Mouse (Mus musculus) macrophage (primary cell): Measurements from ENCODE around the gene Chka. TPM values are rescaled to one million over a fixed set of nuclear protein-coding genes. Genes with fewer than 3 reads are reported as not detected.

Experiments
- H3K27ac ChIP-seq: fragments of 350-480 bp; formaldehyde crosslinking; 2 replicates; pipeline ENCODE4 v1.9.0; 2021
- H3K36me3 ChIP-seq: fragments of 350-480 bp; formaldehyde crosslinking; 2 replicates; pipeline ENCODE4 v1.9.0; 2021; ENCODE audit errors: inconsistent target
- H3K4me3 ChIP-seq: fragments of 350-480 bp; formaldehyde crosslinking; 2 replicates; pipeline ENCODE4 v1.9.0; 2021; ENCODE audit errors: inconsistent target
- H3K79me2 ChIP-seq: fragments of 350-480 bp; formaldehyde crosslinking; 2 replicates; pipeline ENCODE4 v1.9.0; 2021; ENCODE audit errors: inconsistent target
- WGBS: methylation state at CpG from one replicate; pipeline ENCODE4 v1.1.7; 2026; ENCODE audit warnings: inconsistent platforms; ENCODE audit not compliant: missing documents; 5-methylcytosine and 5-hydroxymethylcytosine counted together
- polyA plus RNA-seq: library from polyadenylated mRNA; stranded (reverse); fragments of 250-400 nt; gene quantifications from 3 replicates; pipeline ENCODE4 v1.2.4, GENCODE M21; 2018; ENCODE audit warnings: inconsistent platforms
- total RNA-seq, 78 experiments: library from RNA; depleted of rRNA; stranded (reverse); fragments of 250-400 nt; gene quantifications; 1 replicate in 9 of 78; 2 replicates in 24 of 78; 3 replicates in 43 of 78; 4 replicates in 2 of 78; pipeline ENCODE4 v1.2.4; 2018; ENCODE audit warnings: inconsistent platforms in 56 of 78

Chka gene
- total RNA-seq (2018; cell fraction: chromatin; rRNA removed) = 1,000 to 10,000 TPM in 4 of 26 experiments, 100 to 1,000 TPM in 22; 144 to 1,395 (median 235) TPM
- 10 to 100 TPM in 24 of 26 experiments, 1 to 10 TPM in 2; 8.5 to 48.8 (median 14.3) TPM for total RNA-seq (2018; cell fraction: cytosol; rRNA removed)
- 100 to 1,000 TPM in 20 of 26 experiments, 10 to 100 TPM in 6; 61.0 to 960 (median 161) TPM for total RNA-seq (2018; cell fraction: nucleus; rRNA removed)
- 11.1 to 17.8 TPM (median 15.8 TPM) in 3 replicates for polyA plus RNA-seq

GRCm38 (mm10) chr19:3851502-3851962, at the start of gene Chka:
Gene Chka (plus strand): TSS chr19:3851773.
- WGBS = under 1% methylated on average over 45 of the region's 54 CpGs
- Histone ChIP-seq H3K4me3 (peak within 1 kb of the TSS; percentile 50), H3K79me2 (peaks cover 37% of the 10 kb centered on the region), H3K36me3 (no peaks in the 10 kb centered on the region), H3K27ac (peak within 1 kb of the TSS; percentile 63)

- 95% methylated on average over 7 of the region's 7 CpGs for WGBS
- Histone ChIP-seq H3K27ac (no peak overlapping the region), H3K79me2 (no peaks in the 10 kb centered on the region), H3K4me3 (no peak overlapping the region), H3K36me3 (peaks cover 84% of the 10 kb centered on the region)
These were observed 46.0 kb upstream of the Chka start for GRCm38 (mm10) chr19:3805526-3805925.

DNA sequence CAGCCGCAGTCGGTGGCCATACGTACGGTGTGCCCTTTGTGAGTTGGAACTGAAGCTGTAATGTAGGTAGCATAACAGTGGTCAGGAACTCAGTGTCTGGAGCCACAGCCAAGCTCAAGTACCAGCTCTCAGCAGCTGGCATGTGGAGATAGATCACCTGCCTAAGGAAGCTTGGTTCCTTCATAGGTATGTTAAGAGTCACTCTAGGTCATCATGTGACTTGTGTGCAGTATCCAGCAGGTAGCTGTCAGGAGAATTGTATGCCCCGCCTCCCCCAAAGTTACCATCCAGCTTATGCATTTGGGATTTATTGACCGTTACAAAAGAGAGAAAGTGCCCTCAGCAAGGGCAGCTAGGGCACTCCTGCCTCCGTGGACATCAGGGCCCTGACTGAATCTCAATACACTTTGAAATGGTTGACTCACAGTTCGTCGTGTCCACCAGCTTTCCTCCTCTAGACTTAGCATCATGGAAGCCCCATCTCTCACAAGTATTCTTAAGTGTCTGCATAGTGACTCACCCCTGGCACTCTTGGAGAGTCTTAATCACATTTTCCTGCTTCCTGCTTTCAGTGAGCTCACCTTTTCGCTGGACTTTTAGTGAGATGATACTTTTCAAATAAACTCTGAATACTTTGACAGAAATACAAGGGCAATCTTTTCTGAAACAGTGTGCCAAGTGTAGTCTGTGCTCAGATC, 40.9 kb upstream of the Chka start:
- Histone ChIP-seq H3K36me3 (peaks cover 64% of the 10 kb centered on the region), H3K4me3 (no peak overlapping the region), H3K27ac (no peak overlapping the region), H3K79me2 (no peaks in the 10 kb centered on the region)
- 90% methylated on average over 10 of the region's 10 CpGs for WGBS

GRCm38 (mm10) chr19:3814461-3814860, 37.1 kb upstream of the Chka start:
- no peak overlapping the region for H3K27ac ChIP-seq
- H3K4me3 ChIP-seq = no peak overlapping the region
- H3K36me3 ChIP-seq = peaks cover 27% of the 10 kb centered on the region
- 92% methylated on average over 10 of the region's 10 CpGs for WGBS
- H3K79me2 ChIP-seq = no peaks in the 10 kb centered on the region

DNA sequence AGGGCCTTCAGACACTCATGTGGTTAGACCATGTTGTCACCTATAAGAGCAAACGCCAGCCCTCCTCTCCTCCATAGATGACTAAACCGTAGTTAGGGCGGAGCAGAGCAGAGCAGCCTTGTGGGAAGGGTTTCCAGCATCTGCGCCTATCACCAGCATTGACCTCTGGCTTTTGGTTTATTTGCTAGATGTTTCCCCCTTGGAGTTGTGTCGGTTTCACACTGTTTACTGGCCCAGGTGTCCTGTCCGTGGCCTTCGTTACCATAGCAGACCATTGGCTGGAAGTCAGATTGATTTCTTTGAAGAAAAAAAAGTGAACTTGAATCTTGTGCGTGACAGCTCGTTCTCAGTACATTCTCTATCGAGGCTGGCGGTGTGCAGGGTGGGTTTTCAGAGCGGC, 35.7 kb upstream of the Chka start:
- Histone ChIP-seq H3K27ac (no peak overlapping the region), H3K79me2 (no peaks in the 10 kb centered on the region), H3K4me3 (no peak overlapping the region), H3K36me3 (peaks cover 20% of the 10 kb centered on the region)
- WGBS = 88% methylated on average over 12 of the region's 12 CpGs

DNA sequence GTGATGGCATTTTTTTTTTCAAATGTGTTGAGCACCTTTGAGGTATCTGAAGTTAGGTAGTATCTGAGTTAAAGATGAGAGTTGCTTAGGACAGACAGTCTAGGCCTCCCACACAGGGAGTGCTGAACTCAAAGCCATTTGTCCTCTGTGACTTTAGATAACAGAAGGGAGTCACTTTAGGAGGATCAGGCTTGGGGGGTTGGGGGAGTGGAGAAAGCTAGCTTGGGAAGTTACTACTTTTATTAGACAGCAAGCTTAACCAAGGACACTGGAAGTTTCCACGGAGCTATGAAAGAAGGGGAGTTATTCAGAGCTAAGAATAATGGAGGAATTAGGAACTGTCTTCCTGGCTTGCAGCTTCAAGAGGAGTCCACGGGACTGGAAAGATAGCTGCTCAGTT, 32.5 kb upstream of the Chka start:
- Histone ChIP-seq H3K36me3 (peaks cover 12% of the 10 kb centered on the region), H3K79me2 (no peaks in the 10 kb centered on the region)
- 82% methylated on average over 2 of the region's 2 CpGs for WGBS

DNA sequence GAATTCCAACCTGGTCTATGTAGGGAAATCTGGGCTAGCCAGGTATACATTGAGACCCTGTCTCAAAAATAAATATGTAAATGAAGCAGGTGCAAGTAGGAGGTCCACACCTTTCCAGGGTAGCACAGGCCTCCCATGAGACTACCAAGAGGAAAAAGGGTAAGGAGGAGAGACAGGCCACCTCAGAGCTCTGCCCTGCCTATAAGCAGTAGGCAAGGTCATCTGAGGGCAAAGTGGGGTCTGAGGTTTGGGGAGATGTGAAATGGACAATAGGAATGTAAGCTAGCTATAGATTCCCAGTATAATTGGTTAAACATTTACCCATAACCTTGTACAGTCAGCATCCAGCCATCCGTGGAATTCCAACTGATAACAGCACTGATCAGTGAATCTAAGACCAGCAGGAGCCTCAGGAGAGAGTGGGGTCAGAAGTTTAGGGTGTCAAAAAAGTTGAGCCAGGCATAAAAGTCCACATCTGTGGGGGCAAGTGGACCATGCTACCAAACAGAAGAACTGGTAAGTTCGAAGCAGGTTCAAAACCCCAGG, 31.6 kb upstream of the Chka start:
- H3K27ac ChIP-seq = no peak overlapping the region
- 87% methylated on average over 2 of the region's 2 CpGs for WGBS
- no peak overlapping the region for H3K4me3 ChIP-seq
- peaks cover 3% of the 10 kb centered on the region for H3K36me3 ChIP-seq
- no peaks in the 10 kb centered on the region for H3K79me2 ChIP-seq

More for the DNA sequence above, 32.5 kb upstream of the Chka start:
- no peak overlapping the region for H3K4me3 ChIP-seq
- H3K27ac ChIP-seq = no peak overlapping the region

DNA sequence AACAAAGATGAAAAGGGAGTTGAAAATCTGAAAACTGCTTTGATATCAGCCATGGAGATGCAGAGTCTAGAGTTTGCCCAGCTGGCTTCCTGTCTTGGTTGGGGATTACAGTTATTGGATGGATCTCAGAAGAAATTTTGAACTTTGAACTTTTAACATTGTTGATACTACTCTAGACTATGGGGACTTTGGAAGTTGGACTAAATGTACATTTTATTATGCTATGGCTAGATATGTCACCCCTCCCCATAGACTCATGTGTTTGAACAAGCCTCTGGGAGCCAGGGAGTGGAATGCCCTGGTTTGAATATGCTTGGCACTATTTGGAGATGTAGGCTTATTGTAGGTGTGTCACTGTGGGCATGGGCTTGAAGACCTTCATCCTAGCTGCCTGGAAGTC, 26.5 kb upstream of the Chka start:
- H3K36me3 ChIP-seq = no peaks in the 10 kb centered on the region
- H3K79me2 ChIP-seq = no peaks in the 10 kb centered on the region
- no peak overlapping the region for H3K27ac ChIP-seq
- H3K4me3 ChIP-seq = no peak overlapping the region

DNA sequence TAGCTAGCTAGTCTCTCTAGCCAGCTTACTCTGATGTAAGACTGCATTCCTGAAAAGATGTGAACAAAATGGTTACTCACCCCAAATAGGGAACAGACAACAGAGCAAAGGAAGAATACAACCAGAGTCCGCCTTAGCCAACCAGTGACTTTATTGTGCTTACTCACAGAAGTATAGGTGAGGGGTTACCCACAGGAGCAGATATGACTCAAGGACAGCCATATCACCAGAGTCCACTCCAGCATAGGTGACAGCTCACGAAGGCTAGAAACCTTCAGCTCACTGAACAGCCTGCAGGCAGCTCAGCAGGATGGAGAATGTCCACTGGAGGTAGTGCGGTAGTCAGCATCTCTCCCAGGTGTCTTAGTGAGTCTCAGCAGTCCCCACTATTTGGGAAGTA, 21.7 kb upstream of the Chka start:
- 87% methylated on average over 3 of the region's 3 CpGs for WGBS
- H3K36me3 ChIP-seq = no peaks in the 10 kb centered on the region
- no peak overlapping the region for H3K27ac ChIP-seq
- H3K4me3 ChIP-seq = no peak overlapping the region
- no peaks in the 10 kb centered on the region for H3K79me2 ChIP-seq

GRCm38 (mm10) chr19:3831716-3832115, 19.9 kb upstream of the Chka start:
- H3K36me3 ChIP-seq = no peaks in the 10 kb centered on the region
- no peak overlapping the region for H3K4me3 ChIP-seq
- no peak overlapping the region for H3K27ac ChIP-seq
- WGBS = 99% methylated on average over 8 of the region's 8 CpGs
- H3K79me2 ChIP-seq = no peaks in the 10 kb centered on the region

DNA sequence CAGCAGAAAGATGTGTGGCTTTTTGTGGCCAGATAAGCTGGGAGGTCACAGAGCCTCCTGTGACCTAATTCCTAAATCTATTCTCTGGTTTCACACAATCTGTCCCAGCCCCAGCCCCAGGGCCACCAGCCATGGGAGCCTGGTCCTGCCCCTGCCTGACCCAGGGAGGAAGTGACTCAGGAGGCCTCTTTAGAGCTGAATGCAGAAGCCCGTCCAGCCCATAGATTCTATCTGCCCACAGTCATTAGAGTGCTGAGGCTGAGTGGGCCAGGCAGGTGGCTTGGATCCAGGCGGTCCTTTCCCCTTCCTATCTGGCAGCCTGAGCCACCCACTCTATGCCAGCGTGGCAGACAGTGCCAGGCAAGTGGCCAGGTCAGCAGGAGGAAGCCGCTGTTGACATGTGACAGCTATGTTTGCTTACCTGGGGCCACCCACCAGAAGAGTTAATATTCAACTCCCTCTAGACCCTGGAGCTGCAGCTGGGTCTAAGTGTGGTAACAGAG, 18.7 kb upstream of the Chka start:
- WGBS = 9% methylated on average over 4 of the region's 4 CpGs
- no peak overlapping the region for H3K27ac ChIP-seq
- no peaks in the 10 kb centered on the region for H3K36me3 ChIP-seq
- H3K79me2 ChIP-seq = no peaks in the 10 kb centered on the region
- no peak overlapping the region for H3K4me3 ChIP-seq

DNA sequence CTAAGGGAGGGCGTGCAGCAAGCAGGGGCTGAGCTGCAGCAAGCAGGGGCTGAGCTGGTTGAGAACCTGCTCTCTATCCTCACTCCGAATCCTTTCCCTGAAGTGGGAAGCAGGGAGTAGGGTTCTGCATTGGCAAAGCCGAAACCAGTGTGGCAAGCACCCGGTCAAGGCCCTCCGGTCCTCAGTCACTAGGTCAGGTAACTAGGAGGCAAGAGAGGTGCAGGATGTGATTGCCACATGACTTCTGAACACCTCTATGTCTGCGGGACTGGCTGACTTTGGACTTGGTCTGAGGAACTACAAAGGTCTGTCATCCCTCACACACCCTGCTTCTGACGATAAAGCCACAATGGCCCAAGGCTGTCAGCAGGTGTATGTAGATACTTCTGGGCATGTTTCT, 17.3 kb upstream of the Chka start:
- no peak overlapping the region for H3K4me3 ChIP-seq
- no peaks in the 10 kb centered on the region for H3K36me3 ChIP-seq
- no peaks in the 10 kb centered on the region for H3K79me2 ChIP-seq
- 93% methylated on average over 7 of the region's 7 CpGs for WGBS
- H3K27ac ChIP-seq = no peak overlapping the region

DNA sequence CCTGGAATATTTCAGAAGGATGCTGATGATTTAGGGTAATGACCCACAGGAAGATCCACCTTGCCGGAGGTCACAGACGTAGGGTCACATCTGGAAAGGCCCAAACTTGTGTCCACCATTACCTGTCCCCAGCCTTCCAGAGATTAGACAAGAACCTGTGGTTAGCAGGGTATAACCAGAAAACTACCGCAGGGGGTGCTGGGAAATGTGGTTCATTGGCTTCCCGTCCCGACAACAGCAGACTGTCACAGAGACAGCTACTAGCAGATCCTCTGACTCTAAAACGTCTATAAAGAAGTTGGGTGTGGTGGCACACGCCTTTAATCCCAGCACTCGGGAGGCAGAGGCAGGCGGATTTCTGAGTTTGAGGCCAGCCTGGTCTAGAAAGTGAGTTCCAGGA, 14.8 kb upstream of the Chka start:
- H3K36me3 ChIP-seq = no peaks in the 10 kb centered on the region
- no peaks in the 10 kb centered on the region for H3K79me2 ChIP-seq
- H3K4me3 ChIP-seq = no peak overlapping the region
- 64% methylated on average over 6 of the region's 9 CpGs for WGBS
- H3K27ac ChIP-seq = no peak overlapping the region

DNA sequence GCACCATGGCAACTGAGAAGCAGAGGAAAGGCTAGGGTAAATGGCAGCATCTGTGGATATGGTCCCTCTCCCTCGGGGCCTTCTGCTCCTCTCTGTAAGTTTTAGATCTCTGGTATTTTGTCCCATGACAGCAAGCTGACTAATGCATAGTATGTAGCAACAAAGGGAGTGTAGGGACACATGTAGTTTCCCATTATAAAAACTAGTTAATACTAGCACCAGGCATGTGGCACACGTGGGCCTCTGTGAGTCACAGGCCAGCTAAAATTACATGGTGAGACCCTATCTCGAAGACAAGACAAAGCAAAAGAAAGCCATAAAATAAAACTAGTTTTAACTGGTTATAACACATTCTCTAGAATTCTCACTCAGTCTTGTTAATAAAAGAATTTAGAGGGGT, 12.6 kb upstream of the Chka start:
- Histone ChIP-seq H3K36me3 (no peaks in the 10 kb centered on the region), H3K79me2 (no peaks in the 10 kb centered on the region), H3K4me3 (no peak overlapping the region), H3K27ac (no peak overlapping the region)
- 80% methylated on average over 3 of the region's 3 CpGs for WGBS

DNA sequence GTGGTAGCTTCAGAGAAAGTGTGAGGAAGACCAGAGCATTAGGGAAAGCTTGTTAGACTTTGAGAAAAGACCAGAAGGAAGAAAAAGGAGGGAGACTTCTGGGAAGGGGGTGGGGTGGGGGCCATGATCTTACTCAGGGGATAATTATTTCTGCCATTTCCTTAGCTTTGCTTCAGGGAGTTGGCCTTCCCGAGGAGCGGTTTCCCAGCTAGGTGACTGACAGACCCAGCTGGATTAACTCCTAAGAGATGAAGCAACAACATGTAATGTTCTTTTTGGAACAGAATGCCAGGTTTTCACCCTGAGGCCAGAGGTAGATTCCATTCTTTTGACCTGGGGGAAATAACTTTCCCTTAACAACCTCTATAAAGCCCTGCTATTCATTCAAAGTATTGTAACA, 11.9 kb upstream of the Chka start:
- WGBS = 89% methylated on average over 2 of the region's 2 CpGs

More for the DNA sequence above, 11.9 kb upstream of the Chka start:
- Histone ChIP-seq H3K36me3 (no peaks in the 10 kb centered on the region), H3K4me3 (no peak overlapping the region), H3K79me2 (no peaks in the 10 kb centered on the region), H3K27ac (no peak overlapping the region)
